Mouse (Mus musculus) hindbrain, embryonic 10.5 days (tissue): ENCODE measurements at regions not wholly inside any gene's neighbourhood (a gene's known extent, or its start where the extent isn't known, plus 50 kb on each side); places are given as distances from the start of the nearest gene placed in this dataset.

Experiments used
- DNase-seq: peaks from one replicate; pipeline ENCODE4 v3.0.0-alpha.2; 2017; ENCODE audit warnings: low spot score
- H3K27ac ChIP-seq: fragments of 300-500 bp; sonication (generic); 2 replicates; pipeline ENCODE4 v1.5.1; 2016; ENCODE audit warnings: mild to moderate bottlenecking, moderate library complexity
- H3K27me3 ChIP-seq: fragments of 300-500 bp; sonication (generic); 2 replicates; pipeline ENCODE4 v1.6.1; 2016; ENCODE audit warnings: mild to moderate bottlenecking; ENCODE audit not compliant: poor library complexity, insufficient read depth, severe bottlenecking
- H3K36me3 ChIP-seq: fragments of 300-500 bp; sonication (generic); 2 replicates; pipeline ENCODE4 v1.6.1; 2016; ENCODE audit warnings: mild to moderate bottlenecking, moderate library complexity
- H3K4me1 ChIP-seq: fragments of 300-500 bp; sonication (generic); replicated peaks from 2 replicates; pipeline ENCODE4 v1.6.1; 2016; ENCODE audit warnings: mild to moderate bottlenecking
- H3K4me3 ChIP-seq: fragments of 300-500 bp; sonication (generic); 2 replicates; pipeline ENCODE4 v1.5.1; 2016; ENCODE audit warnings: mild to moderate bottlenecking, moderate library complexity
- H3K9me3 ChIP-seq: fragments of 300-500 bp; sonication (generic); 2 replicates; pipeline ENCODE4 v1.6.1; 2016; ENCODE audit warnings: mild to moderate bottlenecking, moderate library complexity
- WGBS: fragments of 180-500 bp; shearing (Covaris S2); methylation state at CpG from one replicate; pipeline ENCODE4 v1.1.7; 2016; 5-methylcytosine and 5-hydroxymethylcytosine counted together

GRCm38 (mm10) chr16:68017672-68018071 is 397.0 kb upstream of the Cadm2 start:
- WGBS = 73% methylated on average over 4 of the region's 4 CpGs

GRCm38 (mm10) chr16:67989671-67990070 is 369.0 kb upstream of the Cadm2 start:
- no peak overlapping the region for H3K4me3 ChIP-seq
- H3K27ac ChIP-seq = no peak overlapping the region
- WGBS = 91% methylated on average over 4 of the region's 4 CpGs
- no peaks in the 10 kb centered on the region for H3K36me3 ChIP-seq
- no peak for DNase-seq
- no peaks in the 10 kb centered on the region for H3K4me1 ChIP-seq
- no peaks in the 10 kb centered on the region for H3K27me3 ChIP-seq
- no peaks in the 10 kb centered on the region for H3K9me3 ChIP-seq

More at GRCm38 (mm10) chr16:68017672-68018071, 397.0 kb upstream of the Cadm2 start:
- H3K4me3 ChIP-seq = no peak overlapping the region
- DNase-seq = peak; percentile 3
- H3K27ac ChIP-seq = no peak overlapping the region
- H3K36me3 ChIP-seq = no peaks in the 10 kb centered on the region
- H3K9me3 ChIP-seq = no peaks in the 10 kb centered on the region
- no peaks in the 10 kb centered on the region for H3K4me1 ChIP-seq
- H3K27me3 ChIP-seq = no peaks in the 10 kb centered on the region

- no peaks in the 10 kb centered on the region for H3K9me3 ChIP-seq
- no peaks in the 10 kb centered on the region for H3K36me3 ChIP-seq
- no peak overlapping the region for H3K27ac ChIP-seq
- no peaks in the 10 kb centered on the region for H3K27me3 ChIP-seq
- no peaks in the 10 kb centered on the region for H3K4me1 ChIP-seq
- no peak overlapping the region for H3K4me3 ChIP-seq
- no peak for DNase-seq
Measured at GRCm38 (mm10) chr16:67976565-67976964, 355.9 kb upstream of the Cadm2 start.

GRCm38 (mm10) chr16:67968311-67969145 is 347.8 kb upstream of the Cadm2 start:
- WGBS = 81% methylated on average over 11 of the region's 11 CpGs
- H3K27me3 ChIP-seq = no peaks in the 10 kb centered on the region
- DNase-seq = no peak
- H3K27ac ChIP-seq = no peak overlapping the region
- H3K9me3 ChIP-seq = no peaks in the 10 kb centered on the region
- no peaks in the 10 kb centered on the region for H3K4me1 ChIP-seq
- H3K4me3 ChIP-seq = no peak overlapping the region
- no peaks in the 10 kb centered on the region for H3K36me3 ChIP-seq

- Histone ChIP-seq H3K4me3 (no peak overlapping the region), H3K9me3 (no peaks in the 10 kb centered on the region), H3K4me1 (no peaks in the 10 kb centered on the region), H3K36me3 (no peaks in the 10 kb centered on the region), H3K27me3 (no peaks in the 10 kb centered on the region), H3K27ac (no peak overlapping the region)
- DNase-seq = no peak
Measured at GRCm38 (mm10) chr16:67949112-67949511, 328.4 kb upstream of the Cadm2 start.

GRCm38 (mm10) chr16:67944406-67944805 is 323.7 kb upstream of the Cadm2 start:
- no peaks in the 10 kb centered on the region for H3K36me3 ChIP-seq
- H3K4me3 ChIP-seq = no peak overlapping the region
- WGBS = 87% methylated on average over 3 of the region's 3 CpGs
- no peaks in the 10 kb centered on the region for H3K27me3 ChIP-seq
- no peaks in the 10 kb centered on the region for H3K4me1 ChIP-seq
- H3K27ac ChIP-seq = no peak overlapping the region
- DNase-seq = no peak
- no peaks in the 10 kb centered on the region for H3K9me3 ChIP-seq

- no peaks in the 10 kb centered on the region for H3K36me3 ChIP-seq
- 85% methylated on average over 2 of the region's 2 CpGs for WGBS
- H3K27ac ChIP-seq = no peak overlapping the region
- no peak overlapping the region for H3K4me3 ChIP-seq
- no peaks in the 10 kb centered on the region for H3K27me3 ChIP-seq
- H3K4me1 ChIP-seq = no peaks in the 10 kb centered on the region
- no peaks in the 10 kb centered on the region for H3K9me3 ChIP-seq
- no peak for DNase-seq
Measured at GRCm38 (mm10) chr16:67919175-67919574, 298.5 kb upstream of the Cadm2 start.

- no peak overlapping the region for H3K4me3 ChIP-seq
- H3K9me3 ChIP-seq = no peaks in the 10 kb centered on the region
- no peaks in the 10 kb centered on the region for H3K27me3 ChIP-seq
- no peak for DNase-seq
- H3K4me1 ChIP-seq = no peaks in the 10 kb centered on the region
- WGBS = 38% methylated on average over 1 of the region's 1 CpGs
- H3K27ac ChIP-seq = no peak overlapping the region
- no peaks in the 10 kb centered on the region for H3K36me3 ChIP-seq
Measured at GRCm38 (mm10) chr16:67871304-67872022, 250.8 kb upstream of the Cadm2 start.

- Histone ChIP-seq H3K4me3 (no peak overlapping the region), H3K27me3 (no peaks in the 10 kb centered on the region), H3K9me3 (no peaks in the 10 kb centered on the region), H3K36me3 (no peaks in the 10 kb centered on the region), H3K27ac (no peak overlapping the region), H3K4me1 (no peaks in the 10 kb centered on the region)
- DNase-seq = no peak
- 67% methylated on average over 2 of the region's 2 CpGs for WGBS
Measured at GRCm38 (mm10) chr16:67850201-67850600, 229.5 kb upstream of the Cadm2 start.

GRCm38 (mm10) chr16:67844481-67844880 is 223.8 kb upstream of the Cadm2 start:
- DNase-seq = no peak
- Histone ChIP-seq H3K4me1 (no peaks in the 10 kb centered on the region), H3K4me3 (no peak overlapping the region), H3K9me3 (no peaks in the 10 kb centered on the region), H3K27ac (no peak overlapping the region), H3K27me3 (no peaks in the 10 kb centered on the region), H3K36me3 (no peaks in the 10 kb centered on the region)
- WGBS = 85% methylated on average over 5 of the region's 5 CpGs

- no peak overlapping the region for H3K4me3 ChIP-seq
- no peaks in the 10 kb centered on the region for H3K9me3 ChIP-seq
- H3K36me3 ChIP-seq = no peaks in the 10 kb centered on the region
- no peak for DNase-seq
- H3K27ac ChIP-seq = no peak overlapping the region
- H3K27me3 ChIP-seq = no peaks in the 10 kb centered on the region
- no peaks in the 10 kb centered on the region for H3K4me1 ChIP-seq
Measured at GRCm38 (mm10) chr16:67797236-67797635, 176.5 kb upstream of the Cadm2 start.

- no peaks in the 10 kb centered on the region for H3K27me3 ChIP-seq
- no peak overlapping the region for H3K4me3 ChIP-seq
- no peak overlapping the region for H3K27ac ChIP-seq
- H3K9me3 ChIP-seq = no peaks in the 10 kb centered on the region
- H3K4me1 ChIP-seq = no peaks in the 10 kb centered on the region
- peak; percentile 11 for DNase-seq
- 49% methylated on average over 3 of the region's 3 CpGs for WGBS
- H3K36me3 ChIP-seq = no peaks in the 10 kb centered on the region
Measured at GRCm38 (mm10) chr16:67776091-67776490, 155.4 kb upstream of the Cadm2 start.

GRCm38 (mm10) chr16:67769114-67769513 is 148.4 kb upstream of the Cadm2 start:
- Histone ChIP-seq H3K9me3 (no peaks in the 10 kb centered on the region), H3K36me3 (no peaks in the 10 kb centered on the region), H3K4me3 (no peak overlapping the region), H3K4me1 (no peaks in the 10 kb centered on the region), H3K27ac (no peak overlapping the region), H3K27me3 (no peaks in the 10 kb centered on the region)
- no peak for DNase-seq
- WGBS = 57% methylated on average over 5 of the region's 5 CpGs
